Mouse (Mus musculus) brain, adult 2 months (tissue): Measurements from ENCODE around the gene Anks4b.

Experiments used
- DNase-seq: peaks from one replicate; pipeline ENCODE4 v3.0.0; 2011; ENCODE audit warnings: low read depth, low spot score

Anks4b gene

DNA sequence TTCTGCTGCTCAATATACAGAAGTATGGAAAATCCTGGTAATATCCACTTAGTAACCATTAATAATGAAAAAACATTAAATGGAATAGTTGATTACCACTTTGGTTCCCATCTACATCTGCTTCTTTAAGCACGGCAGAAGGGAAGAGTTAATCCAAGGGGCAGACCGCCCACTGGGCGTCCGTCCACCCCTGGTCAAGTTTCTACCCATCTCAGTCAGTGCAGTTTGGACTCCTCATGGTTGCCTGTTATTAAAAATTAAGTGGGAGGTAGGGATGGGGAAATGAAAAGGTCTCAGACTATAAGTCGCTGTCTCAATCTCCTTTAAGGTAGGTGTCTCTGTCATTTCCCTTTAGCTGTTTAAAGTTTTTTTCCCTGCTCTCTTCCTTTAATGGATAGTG is 15.3 kb downstream of the Anks4b start:
- no peak for DNase-seq

DNA sequence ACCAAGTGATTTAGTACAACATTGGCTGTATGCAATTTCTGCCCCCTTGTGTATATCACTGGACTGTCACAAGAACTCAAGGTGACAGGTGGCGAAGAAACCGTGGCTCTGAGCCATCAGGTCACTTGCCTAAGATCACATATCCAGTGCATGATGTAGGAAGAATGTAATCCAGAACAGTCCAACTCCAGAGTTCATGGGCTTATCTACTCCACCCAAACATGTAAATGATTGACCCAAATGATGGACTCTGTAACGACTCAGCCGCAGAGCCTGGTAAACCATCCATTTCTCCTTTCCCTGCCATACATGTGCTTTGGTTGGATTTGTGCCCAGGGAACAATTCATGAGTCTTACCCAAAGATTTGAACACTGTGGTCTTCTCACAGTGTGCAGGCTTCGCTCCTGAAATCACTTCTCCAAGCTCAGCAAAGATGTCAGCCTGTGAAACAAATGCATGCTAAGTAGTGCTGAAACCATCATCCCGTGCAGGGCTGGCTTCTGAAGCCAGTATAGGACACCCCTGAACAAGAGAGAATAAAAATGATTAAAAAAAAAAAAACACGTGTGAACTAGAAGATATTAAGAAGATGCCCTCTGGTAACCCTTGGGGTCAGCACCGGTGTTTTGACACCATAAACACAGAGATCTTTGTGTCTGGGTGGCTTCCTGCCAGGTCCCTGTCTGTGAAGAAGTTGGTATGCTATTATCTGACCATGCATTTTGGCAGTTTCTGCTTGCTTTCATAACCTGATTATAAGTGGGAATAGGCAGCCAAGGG is 15.9 kb downstream of the Anks4b start:
- DNase-seq = no peak

DNA sequence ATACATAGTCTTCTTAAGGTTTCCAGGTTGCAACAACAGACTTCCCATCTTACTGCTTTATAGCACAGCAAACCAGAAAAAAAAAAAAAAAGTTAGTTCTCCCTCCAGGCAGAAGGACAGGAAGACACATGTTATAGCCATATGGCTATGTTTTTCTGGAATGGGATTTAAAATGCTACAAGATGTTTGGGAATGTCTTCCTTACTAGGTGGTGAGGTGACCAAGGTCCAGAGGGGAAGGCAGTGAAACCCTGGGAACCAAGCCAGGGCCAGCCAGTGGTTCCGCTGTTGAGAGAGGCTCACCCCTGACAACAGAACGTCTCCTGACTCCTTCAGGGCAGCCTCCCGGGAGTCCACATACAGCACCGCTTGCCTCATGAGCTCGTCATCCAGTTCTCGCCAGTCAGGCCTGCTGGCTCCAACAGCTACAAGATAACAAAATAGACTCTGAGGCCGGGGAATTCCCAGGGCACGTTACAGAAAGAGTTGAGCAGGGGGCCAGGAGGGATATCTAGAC is 16.6 kb downstream of the Anks4b start:
- DNase-seq = peak; percentile 49

DNA sequence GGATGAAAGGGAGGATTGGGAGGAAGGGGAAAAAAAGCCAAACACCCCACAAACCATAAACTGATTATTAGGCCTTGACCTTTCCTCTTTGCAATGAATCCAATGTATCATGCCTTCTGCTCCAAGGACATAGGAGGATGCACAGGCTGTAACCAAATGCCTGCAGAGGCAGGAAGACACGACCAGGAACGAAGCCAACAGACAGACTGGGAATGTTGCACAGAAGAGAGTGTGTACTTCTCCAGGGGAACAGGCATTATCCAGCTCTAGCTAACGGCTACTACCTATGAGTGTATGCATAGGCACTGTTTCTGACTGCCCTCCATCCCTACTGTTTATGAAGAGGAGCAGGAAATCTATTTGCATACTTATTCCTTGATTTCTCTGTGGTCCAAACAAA is 18.5 kb downstream of the Anks4b start:
- peak; percentile 75 for DNase-seq

DNA sequence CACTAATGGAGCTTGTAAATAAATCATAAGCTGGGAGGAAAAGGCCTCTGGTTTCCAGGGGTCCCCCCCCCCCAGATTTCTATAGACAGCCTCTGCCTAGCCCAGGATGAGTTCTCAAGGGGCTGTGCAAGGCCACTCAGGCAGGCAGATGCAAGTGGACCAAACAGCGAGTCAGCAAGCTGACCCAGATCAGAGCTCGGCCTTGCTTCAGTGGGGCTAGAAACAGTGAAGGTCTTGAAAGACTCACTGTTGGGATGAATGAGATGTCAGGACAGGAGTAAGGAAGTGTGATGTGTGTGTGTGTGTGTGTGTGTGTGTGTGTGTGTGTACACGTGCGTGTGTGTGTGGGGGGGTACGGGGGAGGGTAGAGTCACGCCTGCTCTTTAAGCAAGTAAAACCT is 19.2 kb downstream of the Anks4b start:
- no peak for DNase-seq

DNA sequence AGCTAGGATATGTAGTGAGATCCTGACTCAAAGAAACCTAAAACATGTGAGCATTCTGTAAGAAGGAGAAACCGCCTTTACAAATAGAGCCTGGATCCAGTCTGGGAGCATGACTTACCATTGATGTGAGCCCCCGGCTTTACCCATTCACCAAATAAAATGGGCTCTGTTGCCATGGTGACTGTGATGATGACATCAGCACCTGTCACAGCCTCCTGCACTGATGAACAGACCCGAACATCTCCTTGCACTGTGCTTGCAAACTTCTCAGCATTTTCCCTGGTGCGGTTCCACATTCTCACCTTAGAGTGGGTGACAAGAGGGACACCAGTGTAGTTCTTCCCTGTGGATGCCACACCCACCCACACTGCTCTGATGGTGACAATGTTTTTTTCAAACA is 21.5 kb downstream of the Anks4b start:
- DNase-seq = peak; percentile 41

DNA sequence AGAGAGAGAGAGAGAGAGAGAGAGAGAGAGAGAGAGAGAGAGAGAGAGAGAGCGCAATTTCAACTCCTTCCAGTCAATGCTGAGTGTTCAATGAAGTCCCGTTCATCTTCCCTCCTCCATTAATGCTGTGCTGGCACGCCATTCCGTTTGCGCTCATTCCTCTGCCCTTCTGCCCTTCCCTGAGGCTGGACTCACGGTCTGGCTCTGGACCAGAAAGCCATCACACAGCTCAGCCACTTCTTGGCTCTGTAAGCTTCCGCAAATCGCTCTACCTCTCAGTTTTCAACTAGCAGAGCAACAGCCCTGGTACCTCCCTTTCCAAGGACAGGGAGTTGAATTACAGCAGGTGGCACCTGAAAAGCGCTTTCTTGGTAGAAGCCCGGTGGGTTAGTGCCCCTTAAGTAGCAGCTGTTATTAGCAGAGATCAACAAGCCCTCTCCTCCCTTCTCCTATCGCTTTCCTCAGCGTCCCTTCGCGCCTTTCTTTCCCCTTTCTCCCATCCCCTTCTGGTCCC is 27.6 kb downstream of the Anks4b start:
- peak; percentile 35 for DNase-seq

DNA sequence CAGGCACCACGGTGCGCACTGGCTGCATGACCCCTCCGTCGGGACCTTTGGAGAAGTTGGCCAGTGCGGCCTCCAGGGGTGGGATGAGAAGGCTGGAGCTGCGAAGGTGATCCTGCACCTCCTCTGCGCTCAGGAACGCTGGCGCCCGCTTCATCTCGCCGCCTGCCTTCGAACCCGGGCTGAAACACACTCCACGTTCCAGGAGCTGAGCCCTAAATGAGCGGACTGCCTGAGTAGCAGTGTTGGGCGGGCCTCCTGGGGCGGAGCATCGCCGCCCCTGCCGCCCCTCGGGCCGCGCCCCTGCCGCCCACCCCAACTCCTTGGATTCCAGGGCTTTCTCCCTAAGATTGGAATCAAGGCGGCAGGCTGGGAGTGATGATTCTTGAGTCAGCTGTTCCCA is 28.1 kb downstream of the Anks4b start, which contains the start of gene Crym:
Gene Crym (minus strand): TSS at position 341 of the 400 bp plus-strand sequence.
- DNase-seq = peak; percentile 60

DNA sequence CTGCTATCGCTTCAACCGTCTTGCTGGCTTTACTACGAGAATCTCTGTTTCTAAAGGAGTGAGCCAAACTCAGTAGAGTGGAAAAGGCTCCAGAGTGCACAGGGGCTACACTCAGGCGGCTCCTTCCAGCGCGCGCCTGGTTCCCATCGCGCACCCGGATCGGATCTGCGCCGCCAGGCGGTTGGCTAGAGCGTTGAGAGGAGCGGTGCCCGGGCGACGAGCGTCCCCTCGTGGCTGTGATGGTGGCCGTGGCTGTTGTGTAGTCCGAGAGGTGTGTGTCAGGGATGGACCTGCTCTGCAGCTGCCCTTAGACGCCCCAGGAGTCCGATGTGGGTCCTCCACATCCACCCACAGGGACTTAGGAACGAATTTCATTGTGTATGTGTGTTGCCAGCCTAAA is 30.1 kb downstream of the Anks4b start, which contains the start of gene Abca14:
Gene Abca14 (plus strand): TSS at position 173 of the 400 bp plus-strand sequence.
- DNase-seq = peak; percentile 83

DNA sequence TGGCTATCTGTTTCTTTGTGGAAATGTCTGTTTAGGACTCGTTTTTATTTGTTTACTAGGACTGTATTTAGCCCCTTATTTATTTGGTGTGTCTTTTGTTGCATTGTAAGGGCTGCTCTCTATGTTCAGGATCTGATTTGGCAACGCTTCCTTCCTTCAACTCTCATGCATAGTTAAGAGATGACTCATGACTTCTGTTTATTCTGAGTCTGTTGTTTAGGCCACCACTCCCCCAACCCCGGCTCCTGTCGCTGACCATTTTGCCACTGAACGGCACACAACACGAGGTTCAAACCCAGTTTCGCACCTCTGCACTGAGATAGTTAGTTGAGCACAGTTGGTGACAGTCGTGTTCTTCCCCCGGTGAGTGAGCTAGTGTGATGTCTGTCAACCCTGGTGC is 32.3 kb downstream of the Anks4b start:
- DNase-seq = peak; percentile 8

DNA sequence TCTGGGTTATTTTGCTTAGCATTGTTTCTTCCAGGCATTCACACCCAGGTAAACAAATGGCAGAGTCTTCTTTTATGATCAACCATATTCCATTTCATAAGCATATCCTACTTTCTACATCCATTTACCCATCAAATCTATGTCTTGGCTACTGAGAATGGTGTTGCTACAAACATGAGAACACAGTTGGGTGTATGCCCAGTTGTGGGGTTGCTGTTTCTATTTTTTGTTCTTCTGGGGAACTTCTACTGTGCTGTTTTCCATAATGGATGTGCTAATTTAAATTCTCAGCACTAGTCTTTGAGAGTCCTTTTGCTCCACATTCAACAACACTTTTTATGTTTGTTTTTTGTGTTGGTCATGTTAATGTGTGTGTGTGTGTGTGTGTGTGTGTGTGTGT is 54.9 kb downstream of the Anks4b start:
- peak; percentile 69 for DNase-seq
